Mouse (Mus musculus): ENCODE data around the gene Fcrl6. TPM values are rescaled to one million over a fixed set of nuclear protein-coding genes. Genes with fewer than 3 reads are reported as not detected.

Gene Fcrl6
- polyA plus RNA-seq, 1 experiment = not detected

- H3K27ac ChIP-seq (replicated peaks; ENCODE audit: low read depth, low read length) = no peak overlapping the region
- no peak overlapping the region for H3K4me3 ChIP-seq (ENCODE audit: insufficient read depth, low read depth, low read length)
- H3K4me1 ChIP-seq (ENCODE audit: control insufficient read depth, insufficient read depth, insufficient read length, low read length) = no peaks in the 10 kb centered on the region
These were observed 21.2 kb upstream of the Fcrl6 start for GRCm38 (mm10) chr1:172623599-172623998.

GRCm38 (mm10) chr1:172619235-172619634 lies 16.9 kb upstream of the Fcrl6 start:
- H3K4me3 ChIP-seq (ENCODE audit: insufficient read depth, low read depth, low read length) = no peak overlapping the region

GRCm38 (mm10) chr1:172618141-172618540 lies 15.8 kb upstream of the Fcrl6 start:
- Histone ChIP-seq H3K4me1 (ENCODE audit: control insufficient read depth, insufficient read depth, insufficient read length, low read length) (no peaks in the 10 kb centered on the region), H3K4me3 (ENCODE audit: insufficient read depth, low read depth, low read length) (no peak overlapping the region), H3K27ac (replicated peaks; ENCODE audit: low read depth, low read length) (no peak overlapping the region)

More at GRCm38 (mm10) chr1:172619235-172619634, 16.9 kb upstream of the Fcrl6 start:
- no peak overlapping the region for H3K27ac ChIP-seq (replicated peaks; ENCODE audit: low read depth, low read length)
- no peaks in the 10 kb centered on the region for H3K4me1 ChIP-seq (ENCODE audit: control insufficient read depth, insufficient read depth, insufficient read length, low read length)

GRCm38 (mm10) chr1:172617365-172618076 lies 15.2 kb upstream of the Fcrl6 start:
- Histone ChIP-seq H3K4me1 (ENCODE audit: control insufficient read depth, insufficient read depth, insufficient read length, low read length) (no peaks in the 10 kb centered on the region), H3K27ac (replicated peaks; ENCODE audit: low read depth, low read length) (no peak overlapping the region), H3K4me3 (ENCODE audit: insufficient read depth, low read depth, low read length) (no peak overlapping the region)

GRCm38 (mm10) chr1:172616537-172617300 lies 14.4 kb upstream of the Fcrl6 start:
- no peak overlapping the region for H3K27ac ChIP-seq (replicated peaks; ENCODE audit: low read depth, low read length)
- H3K4me3 ChIP-seq (ENCODE audit: insufficient read depth, low read depth, low read length) = no peak overlapping the region
- H3K4me1 ChIP-seq (ENCODE audit: control insufficient read depth, insufficient read depth, insufficient read length, low read length) = no peaks in the 10 kb centered on the region

GRCm38 (mm10) chr1:172615412-172615811 lies 13.1 kb upstream of the Fcrl6 start:
- no peak overlapping the region for H3K4me3 ChIP-seq (ENCODE audit: insufficient read depth, low read depth, low read length)
- no peak overlapping the region for H3K27ac ChIP-seq (replicated peaks; ENCODE audit: low read depth, low read length)
- H3K4me1 ChIP-seq (ENCODE audit: control insufficient read depth, insufficient read depth, insufficient read length, low read length) = no peaks in the 10 kb centered on the region

GRCm38 (mm10) chr1:172614654-172615053 lies 12.3 kb upstream of the Fcrl6 start:
- no peak overlapping the region for H3K4me3 ChIP-seq (ENCODE audit: insufficient read depth, low read depth, low read length)

GRCm38 (mm10) chr1:172612745-172613144 lies 10.4 kb upstream of the Fcrl6 start:
- H3K4me1 ChIP-seq (ENCODE audit: control insufficient read depth, insufficient read depth, insufficient read length, low read length) = no peaks in the 10 kb centered on the region
- H3K27ac ChIP-seq (replicated peaks; ENCODE audit: low read depth, low read length) = no peak overlapping the region
- H3K4me3 ChIP-seq (ENCODE audit: insufficient read depth, low read depth, low read length) = no peak overlapping the region

More at GRCm38 (mm10) chr1:172614654-172615053, 12.3 kb upstream of the Fcrl6 start:
- Histone ChIP-seq H3K27ac (replicated peaks; ENCODE audit: low read depth, low read length) (no peak overlapping the region), H3K4me1 (ENCODE audit: control insufficient read depth, insufficient read depth, insufficient read length, low read length) (no peaks in the 10 kb centered on the region)

- H3K27ac ChIP-seq (replicated peaks; ENCODE audit: low read depth, low read length) = no peak overlapping the region
- no peak overlapping the region for H3K4me3 ChIP-seq (ENCODE audit: insufficient read depth, low read depth, low read length)
- H3K4me1 ChIP-seq (ENCODE audit: control insufficient read depth, insufficient read depth, insufficient read length, low read length) = no peaks in the 10 kb centered on the region
These were observed 9.0 kb upstream of the Fcrl6 start for GRCm38 (mm10) chr1:172611304-172611703.

GRCm38 (mm10) chr1:172594495-172594894 lies 7.9 kb downstream of the Fcrl6 start:
- Histone ChIP-seq H3K4me3 (ENCODE audit: insufficient read depth, low read depth, low read length) (no peak overlapping the region), H3K27ac (replicated peaks; ENCODE audit: low read depth, low read length) (no peak overlapping the region), H3K4me1 (ENCODE audit: control insufficient read depth, insufficient read depth, insufficient read length, low read length) (no peaks in the 10 kb centered on the region; the same call in 1 of the 2 replicates)

- no peaks in the 10 kb centered on the region; the same call in 1 of the 2 replicates for H3K4me1 ChIP-seq (ENCODE audit: control insufficient read depth, insufficient read depth, insufficient read length, low read length)
These were observed 8.4 kb downstream of the Fcrl6 start for GRCm38 (mm10) chr1:172593956-172594355.

GRCm38 (mm10) chr1:172593321-172593720 lies 9.0 kb downstream of the Fcrl6 start:
- H3K27ac ChIP-seq (replicated peaks; ENCODE audit: low read depth, low read length) = no peak overlapping the region
- no peaks in the 10 kb centered on the region; the same call in 1 of the 2 replicates for H3K4me1 ChIP-seq (ENCODE audit: control insufficient read depth, insufficient read depth, insufficient read length, low read length)
- H3K4me3 ChIP-seq (ENCODE audit: insufficient read depth, low read depth, low read length) = no peak overlapping the region

More at GRCm38 (mm10) chr1:172593956-172594355, 8.4 kb downstream of the Fcrl6 start:
- H3K27ac ChIP-seq (replicated peaks; ENCODE audit: low read depth, low read length) = no peak overlapping the region
- H3K4me3 ChIP-seq (ENCODE audit: insufficient read depth, low read depth, low read length) = no peak overlapping the region

- Histone ChIP-seq H3K27ac (replicated peaks; ENCODE audit: low read depth, low read length) (peak within 1 kb of the TSS; percentile 10; the same call in 1 of the 2 replicates), H3K4me1 (ENCODE audit: control insufficient read depth, insufficient read depth, insufficient read length, low read length) (no peaks in the 10 kb centered on the region; the same call in 1 of the 2 replicates), H3K4me3 (ENCODE audit: insufficient read depth, low read depth, low read length) (no peak within 1 kb of the TSS)
These were observed 12.0 kb downstream of the Fcrl6 start, which contains the start of gene Slamf8 for GRCm38 (mm10) chr1:172590385-172590784. Gene Slamf8 (minus strand): TSS chr1:172590568.

GRCm38 (mm10) chr1:172585612-172586567 lies 16.5 kb downstream of the Fcrl6 start:
- no peak overlapping the region for H3K4me3 ChIP-seq (ENCODE audit: insufficient read depth, low read depth, low read length)

More at GRCm38 (mm10) chr1:172585612-172586567, 16.5 kb downstream of the Fcrl6 start:
- no peaks in the 10 kb centered on the region; the same call in 1 of the 2 replicates for H3K4me1 ChIP-seq (ENCODE audit: control insufficient read depth, insufficient read depth, insufficient read length, low read length)
- H3K27ac ChIP-seq (replicated peaks; ENCODE audit: low read depth, low read length) = no peak overlapping the region

Measured in brown adipose tissue, adult 24 weeks (tissue).